Mouse (Mus musculus): ENCODE measurements around the gene 4930568D16Rik.

GRCm38 (mm10) chr2:35412246-35412645, 44.7 kb upstream of the 4930568D16Rik start:
- TF ChIP-seq CTCF (IDR thresholded peaks at IDR 0.05; ENCODE audit: extremely low read depth, insufficient read depth, insufficient read length, insufficient replicate concordance) (no peak), POLR2A (IDR thresholded peaks at IDR 0.05; ENCODE audit: low read depth, low read length) (no peak)
